Mouse (Mus musculus) adrenal gland, adult 2 months (tissue): ENCODE data around the gene Crlf3. TPM values are rescaled to one million over a fixed set of nuclear protein-coding genes. Genes with fewer than 3 reads are reported as not detected.
"Not testable (repeated sequence)": the region's sequence is repeated elsewhere in the genome, so short reads cannot be mapped to it uniquely, and the experiment has no call there.

ENCODE experiments used
- DNase-seq: peaks from one replicate; pipeline ENCODE4 v3.0.0; 2021
- polyA plus RNA-seq: library from polyadenylated mRNA; depleted of rRNA; stranded (reverse); fragments of >200 nt; gene quantifications from 2 replicates; pipeline ENCODE4 v1.2.3, GENCODE M21; 2012; rRNA removed
- total RNA-seq, 2 experiments: library from RNA; stranded (reverse); gene quantifications; 2 replicates each; pipeline ENCODE4 v1.2.3; 2021

Crlf3 gene
- total and polyA plus RNA-seq, 3 experiments: 2.9 to 15.7 (median 14.6) TPM

DNA sequence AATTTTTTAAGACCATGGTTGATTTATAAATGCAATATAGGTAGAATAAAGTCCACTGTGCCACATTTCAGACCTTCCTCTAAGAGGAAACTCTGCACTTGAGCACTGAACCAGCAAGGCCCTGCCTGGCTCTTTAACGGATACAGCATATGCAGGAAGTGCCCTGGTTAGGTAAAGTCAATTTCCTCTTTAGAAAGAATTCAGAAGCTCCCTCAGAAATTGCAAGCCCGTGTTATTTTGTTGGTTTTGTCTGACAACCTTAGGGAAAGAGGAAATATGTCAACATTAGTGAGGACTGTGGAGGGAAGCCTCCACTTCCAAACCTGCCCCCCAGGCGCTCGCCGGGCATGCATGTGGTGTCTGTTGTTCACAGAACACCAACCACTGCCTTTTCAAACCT, 13.2 kb downstream of the Crlf3 start:
- DNase-seq: no peak

DNA sequence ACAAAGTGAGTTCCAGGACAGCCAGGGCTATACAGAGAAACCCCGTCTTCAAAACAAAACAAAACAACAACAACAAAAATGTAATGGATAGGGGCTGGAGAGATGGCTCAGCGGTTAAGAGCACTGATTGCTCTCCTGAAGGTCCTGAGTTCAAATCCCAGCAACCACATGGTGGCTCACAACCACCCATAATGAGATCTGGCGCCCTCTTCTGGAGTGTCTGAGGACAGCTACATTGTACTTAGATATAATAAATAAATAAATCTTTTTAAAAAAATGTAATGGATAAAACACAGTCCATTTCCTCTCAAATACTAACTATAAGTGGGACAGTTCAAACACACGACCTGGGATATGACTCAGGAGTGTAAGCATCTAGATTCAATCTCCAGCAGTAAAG, 14.4 kb downstream of the Crlf3 start:
- not testable (repeated sequence) for DNase-seq

- DNase-seq: no peak
These were observed 18.6 kb downstream of the Crlf3 start for GRCm38 (mm10) chr11:80062159-80062558.

DNA sequence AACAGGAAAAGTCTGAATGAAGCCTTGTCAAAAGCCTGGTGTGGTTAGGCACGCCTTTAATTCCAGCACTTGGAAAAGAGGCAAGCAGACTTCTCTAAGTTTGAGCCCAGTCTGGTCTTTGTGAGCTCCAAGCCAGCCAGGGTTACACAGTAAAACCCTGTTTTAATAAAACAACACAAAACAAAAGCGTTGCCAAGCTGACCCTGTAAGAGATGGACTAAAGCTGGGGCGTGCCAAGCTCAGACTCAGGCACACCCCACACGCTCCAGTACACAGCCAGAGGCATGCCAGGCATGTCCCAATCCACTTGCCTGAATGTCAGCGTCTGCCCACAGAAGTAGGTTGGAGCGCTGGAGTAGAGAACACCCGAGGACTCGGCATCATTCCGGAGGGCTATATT, 24.6 kb downstream of the Crlf3 start:
- no peak for DNase-seq

DNA sequence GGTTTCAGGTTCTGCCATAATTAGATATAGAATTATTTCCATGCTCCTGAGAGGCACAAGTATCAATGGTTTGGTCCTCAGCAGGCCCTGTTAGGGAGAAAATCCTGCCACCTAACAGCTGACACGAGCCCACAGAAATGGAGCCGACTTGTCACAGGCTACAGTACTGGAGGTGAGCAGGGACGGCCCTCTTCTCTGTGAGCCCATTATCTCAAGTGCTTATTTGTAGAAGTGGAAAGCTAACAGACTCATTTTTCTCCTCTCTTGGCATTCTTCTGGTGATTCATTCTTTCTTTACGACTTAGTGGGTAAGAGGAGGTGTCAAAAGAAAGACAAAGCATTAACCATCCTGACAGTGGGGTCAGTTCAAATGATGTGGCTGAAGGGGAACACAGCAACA, 26.1 kb downstream of the Crlf3 start:
- no peak for DNase-seq

- DNase-seq: no peak
These were observed 27.6 kb downstream of the Crlf3 start for GRCm38 (mm10) chr11:80053171-80053570.

- no peak for DNase-seq
These were observed 28.3 kb downstream of the Crlf3 start for GRCm38 (mm10) chr11:80052456-80052855.

- no peak for DNase-seq
These were observed 30.7 kb downstream of the Crlf3 start for GRCm38 (mm10) chr11:80050088-80050487.

DNA sequence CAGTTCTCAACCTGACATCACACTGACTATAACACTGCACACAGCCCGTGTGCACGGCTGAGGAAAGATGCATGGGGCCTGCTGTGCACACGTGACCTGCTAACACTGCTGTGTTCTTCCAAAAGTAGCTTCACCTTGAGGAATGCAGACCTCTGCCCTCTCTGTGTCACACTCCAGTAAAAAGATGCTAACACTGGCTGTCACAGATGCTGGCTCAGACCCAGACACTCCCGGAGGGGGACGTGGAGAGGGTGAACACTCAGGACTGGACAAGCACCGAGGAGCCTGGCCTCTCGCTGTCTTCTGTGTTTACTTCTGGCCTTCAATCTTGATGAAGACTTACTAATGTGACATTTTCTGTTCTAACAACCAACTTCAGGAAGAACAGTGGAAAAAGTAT, 33.9 kb downstream of the Crlf3 start:
- DNase-seq: no peak

- DNase-seq: no peak
These were observed 37.4 kb downstream of the Crlf3 start for GRCm38 (mm10) chr11:80043419-80043817.

GRCm38 (mm10) chr11:80042615-80043418, 38.0 kb downstream of the Crlf3 start:
- peak; percentile 48 for DNase-seq

GRCm38 (mm10) chr11:80037495-80037894, 43.3 kb downstream of the Crlf3 start:
- DNase-seq: no peak

GRCm38 (mm10) chr11:80021306-80021705, 59.5 kb downstream of the Crlf3 start:
- no peak for DNase-seq

GRCm38 (mm10) chr11:80019792-80020191, 61.0 kb downstream of the Crlf3 start:
- no peak for DNase-seq

DNA sequence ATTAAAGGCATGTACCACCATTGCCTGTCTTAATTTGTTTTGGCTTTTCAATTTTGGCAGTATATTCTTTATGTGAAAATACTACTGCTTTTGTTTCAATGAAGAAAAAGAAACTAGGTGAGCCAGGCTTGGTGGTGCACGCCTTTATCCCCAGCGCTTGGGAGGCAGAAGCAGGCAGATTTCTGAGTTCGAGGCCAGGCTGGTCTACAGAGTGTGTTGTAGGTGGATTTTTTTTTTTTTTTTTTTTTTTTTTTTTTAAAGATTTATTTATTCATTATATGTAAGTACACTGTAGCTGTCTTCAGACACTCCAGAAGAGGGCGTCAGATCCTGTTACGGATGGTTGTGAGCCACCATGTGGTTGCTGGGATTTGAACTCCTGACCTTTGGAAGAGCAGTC, 64.3 kb downstream of the Crlf3 start:
- DNase-seq: not testable (repeated sequence)

Other genes with a start within 250 kb of the Crlf3 start
- 10 to 100 TPM; 41.8 to 43.0 TPM for gene Utp6, start 118.6 kb downstream of the Crlf3 start, total RNA-seq
- 1.8 and 2.1 TPM in 2 replicates for gene Utp6, start 118.6 kb downstream of the Crlf3 start, polyA plus RNA-seq
- gene Suz12, start 87.9 kb downstream of the Crlf3 start, total RNA-seq: 10 to 100 TPM; 37.6 to 53.7 TPM
- gene Suz12, start 87.9 kb downstream of the Crlf3 start, polyA plus RNA-seq: 2.1 and 3.3 TPM in 2 replicates
- gene Atad5, start 8.4 kb upstream of the Crlf3 start, total RNA-seq: 1 to 10 TPM; 1.3 to 1.9 TPM
- gene Atad5, start 8.4 kb upstream of the Crlf3 start, polyA plus RNA-seq: 0.27 and 0.42 TPM in 2 replicates
- 10 to 100 TPM; 13.2 to 23.7 TPM for gene Tefm, start 61.2 kb upstream of the Crlf3 start, total RNA-seq
- gene Tefm, start 61.2 kb upstream of the Crlf3 start, polyA plus RNA-seq: 1.0 and 1.8 TPM in 2 replicates
- 10 to 100 TPM; 10.9 to 12.7 TPM for gene Adap2, start 73.1 kb upstream of the Crlf3 start, total RNA-seq
- 16.7 and 19.2 TPM in 2 replicates for gene Adap2, start 73.1 kb upstream of the Crlf3 start, polyA plus RNA-seq
- 1 to 10 TPM; 7.1 to 9.8 TPM for gene Rnf135, start 102.9 kb upstream of the Crlf3 start, total RNA-seq
- gene Rnf135, start 102.9 kb upstream of the Crlf3 start, polyA plus RNA-seq: 8.4 and 12.2 TPM in 2 replicates
- 10 to 100 TPM; 69.6 to 80.7 TPM for gene Rhot1, start 128.0 kb upstream of the Crlf3 start, total RNA-seq
- gene Rhot1, start 128.0 kb upstream of the Crlf3 start, polyA plus RNA-seq: 4.4 and 5.4 TPM in 2 replicates
- 1 to 10 TPM; 1.3 to 4.9 TPM for gene Rhbdl3, start 219.9 kb upstream of the Crlf3 start, total RNA-seq
- gene Rhbdl3, start 219.9 kb upstream of the Crlf3 start, polyA plus RNA-seq: 1.3 and 2.6 TPM in 2 replicates